Comparison of ENCODE assay signal across 27 mouse cellular contexts in the genomic region with DNA sequence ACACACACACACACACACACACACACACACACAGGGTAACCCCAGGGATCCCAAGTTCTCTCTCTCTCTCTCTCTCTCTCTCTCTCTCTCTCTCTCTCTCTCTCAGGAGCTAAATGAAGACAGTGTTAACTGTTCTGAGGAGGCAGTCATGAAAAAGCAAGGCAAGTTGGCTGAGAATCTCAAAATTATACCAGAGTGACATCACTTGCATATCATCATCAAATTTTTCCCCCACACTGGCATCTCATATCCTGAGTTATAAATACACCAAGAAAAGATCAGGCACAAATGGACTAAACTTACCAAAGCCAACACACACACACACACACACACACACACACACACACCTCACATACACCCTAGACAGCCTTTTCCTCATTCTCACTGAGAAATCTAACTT. TPM values are rescaled to one million over a fixed set of nuclear protein-coding genes. Genes with fewer than 3 reads are reported as not detected.
DNase-seq lines count a peak whose midpoint lies in the region; ATAC-seq lines count a peak whose summit lies in the region.
"Had no signal": no experiment of that assay in that cellular context is flagged by ENCODE, and none has a peak within 500 bp of the region (broad histone marks: within the 10 kb centered on the region; RNA-seq: fewer than 3 reads in every experiment).

No protein-coding gene starts in this region.

- peak; percentile 74 for ATAC-seq in frontal cortex, adult (ENCODE audit: low TSS enrichment)
- ATAC-seq in midbrain, embryonic 11.5 days (ENCODE audit: low FRiP score): no peak
- ATAC-seq: activated CD4-positive, CD25-positive, alpha-beta regulatory T cell, adult 4 months; CD4-positive, CD25-positive, alpha-beta regulatory T cell, adult 4 months; forebrain, embryonic 14.5 days; forebrain, embryonic 16.5 days; Patski had no signal

- H3K4me3 ChIP-seq in midbrain, embryonic 11.5 days (ENCODE audit: low read depth, low read length): no peak overlapping the region
- no peak overlapping the region for H3K4me3 ChIP-seq in midbrain, embryonic 10.5 days
- H3K4me3 ChIP-seq: embryonic facial prominence, embryonic 13.5 days; embryonic facial prominence, embryonic 15.5 days; erythroblast, embryonic 14.5 days; forebrain, embryonic 10.5 days; forebrain, embryonic 12.5 days had no signal

- DNase-seq in frontal cortex, postnatal 14 days (ENCODE audit: low spot score in 2 of 2): no peak
- peak; percentile 26 for DNase-seq in midbrain, embryonic 11.5 days (ENCODE audit: low spot score, missing footprints)
- DNase-seq in midbrain, embryonic 10.5 days (ENCODE audit: low spot score): no peak
- no peak for DNase-seq in adrenal gland, postnatal 10 days
- DNase-seq: adrenal gland, postnatal 14 days; adrenal gland, postnatal 36 days; B cell, adult 2 months; cerebellum, adult 11 months; cerebellum, adult 18-20 months; cerebellum, adult 8-10 months; cerebellum, adult 9-11 months; cerebellum, postnatal 14 days; cerebellum, postnatal 36 days; embryo, embryonic 11 days had no signal

- H3K27ac ChIP-seq in midbrain, embryonic 11.5 days (ENCODE audit: low read depth, low read length): no peak overlapping the region
- H3K27ac ChIP-seq in midbrain, embryonic 10.5 days (replicated peaks): no peak overlapping the region
- H3K27ac ChIP-seq: embryonic facial prominence, embryonic 13.5 days; forebrain, embryonic 10.5 days; forebrain, embryonic 12.5 days had no signal

- H3K9me3 ChIP-seq in midbrain, embryonic 11.5 days (ENCODE audit: control insufficient read depth, low read length): no peaks in the 10 kb centered on the region
- H3K9me3 ChIP-seq in midbrain, embryonic 10.5 days (replicated peaks): no peaks in the 10 kb centered on the region
- H3K9me3 ChIP-seq: embryonic facial prominence, embryonic 13.5 days; embryonic facial prominence, embryonic 15.5 days; forebrain, embryonic 10.5 days; forebrain, embryonic 12.5 days; G1E had no signal

- no peak overlapping the region for H3K4me2 ChIP-seq in midbrain, embryonic 11.5 days
- H3K4me2 ChIP-seq: embryonic facial prominence, embryonic 13.5 days; embryonic facial prominence, embryonic 15.5 days; forebrain, embryonic 12.5 days had no signal

- peaks cover 5% of the 10 kb centered on the region for H3K4me1 ChIP-seq in midbrain, embryonic 11.5 days (ENCODE audit: control insufficient read depth, insufficient read depth, low read length)
- H3K4me1 ChIP-seq in midbrain, embryonic 10.5 days: peaks cover 8% of the 10 kb centered on the region

- no peaks in the 10 kb centered on the region for H3K27me3 ChIP-seq in midbrain, embryonic 11.5 days (ENCODE audit: control insufficient read depth, insufficient read depth, low read length)
- peaks cover 9% of the 10 kb centered on the region for H3K27me3 ChIP-seq in midbrain, embryonic 10.5 days (ENCODE audit: low read depth, poor library complexity, severe bottlenecking)
- H3K27me3 ChIP-seq: CH12.LX had no signal

- no peaks in the 10 kb centered on the region for H3K36me3 ChIP-seq in midbrain, embryonic 11.5 days (ENCODE audit: control insufficient read depth, insufficient read depth, low read length)
- no peaks in the 10 kb centered on the region for H3K36me3 ChIP-seq in midbrain, embryonic 10.5 days
- H3K36me3 ChIP-seq: embryonic facial prominence, embryonic 13.5 days; embryonic facial prominence, embryonic 15.5 days; forebrain, embryonic 10.5 days; forebrain, embryonic 12.5 days; G1E had no signal

- H3K9ac ChIP-seq in midbrain, embryonic 11.5 days (ENCODE audit: low read length): no peak overlapping the region
- H3K9ac ChIP-seq: embryonic facial prominence, embryonic 13.5 days; embryonic facial prominence, embryonic 15.5 days; forebrain, embryonic 12.5 days had no signal

RNA-seq across cellular contexts. Expression of a gene that starts 7.0 kb away (rescaled TPM):
- 547 and 588 TPM in 2 replicates for polyA plus RNA-seq in midbrain, embryonic 11.5 days (2014; fragmentation: Nextera tagmentation; extraction: Ambion mirVana)
- polyA plus RNA-seq in midbrain, embryonic 10.5 days (2016; fragmentation: Nextera tagmentation; extraction: Ambion mirVana): 427 and 470 TPM in 2 replicates
- 100 to 1,000 TPM; 321 to 336 TPM for total RNA-seq in adrenal gland, postnatal 10 days (2021)
